Mouse (Mus musculus) kidney, embryonic 14.5 days (tissue): Measurements from ENCODE around the gene Adck1. TPM values are rescaled to one million over a fixed set of nuclear protein-coding genes. Genes with fewer than 3 reads are reported as not detected.

Experiments used
- ATAC-seq: fragments of 200-750 bp; cut with Nextera tagmentation; 2 replicates; pipeline ENCODE4 v1.8.0; 2017; ENCODE audit warnings: moderate number of reproducible peaks, mild to moderate bottlenecking, moderate TSS enrichment, moderate library complexity; ENCODE audit not compliant: low FRiP score, low TSS enrichment
- H3K27ac ChIP-seq: fragments of 300-500 bp; sonication (generic); 2 replicates; pipeline ENCODE4 v1.5.1; 2014; ENCODE audit warnings: low read depth, mild to moderate bottlenecking, low read length, moderate library complexity, mixed read lengths
- H3K27me3 ChIP-seq: fragments of 300-500 bp; sonication (generic); 2 replicates; pipeline ENCODE4 v1.6.1; 2014; ENCODE audit warnings: mild to moderate bottlenecking, low read length; ENCODE audit not compliant: control insufficient read depth, insufficient read depth
- H3K36me3 ChIP-seq: fragments of 300-500 bp; sonication (generic); 2 replicates; pipeline ENCODE4 v1.6.1; 2014; ENCODE audit warnings: low read length, mixed read lengths; ENCODE audit not compliant: control insufficient read depth, insufficient read depth
- H3K4me1 ChIP-seq: fragments of 300-500 bp; sonication (generic); 2 replicates; pipeline ENCODE4 v1.6.1; 2014; ENCODE audit warnings: low read length, mixed read lengths; ENCODE audit not compliant: control insufficient read depth, insufficient read depth
- H3K4me2 ChIP-seq: fragments of 300-500 bp; sonication (generic); replicated peaks from 2 replicates; pipeline ENCODE4 v1.6.1; 2014; ENCODE audit warnings: low read depth, mild to moderate bottlenecking, low read length
- H3K4me3 ChIP-seq: fragments of 300-500 bp; sonication (generic); 2 replicates; pipeline ENCODE4 v1.5.1; 2014; ENCODE audit warnings: mild to moderate bottlenecking, low read length
- H3K9ac ChIP-seq: fragments of 300-500 bp; sonication (generic); 2 replicates; pipeline ENCODE4 v1.6.1; 2014; ENCODE audit warnings: low read depth, mild to moderate bottlenecking, low read length, moderate library complexity
- H3K9me3 ChIP-seq: fragments of 300-500 bp; sonication (generic); 2 replicates; pipeline ENCODE4 v1.6.1; 2016; ENCODE audit warnings: low read length; ENCODE audit not compliant: control insufficient read depth
- WGBS: fragments of 180-500 bp; shearing (Covaris S2); extraction: QIAGEN DNeasy Blood & Tissue Kit; methylation state at CpG from one replicate; pipeline ENCODE4 v1.1.7; 2014; 5-methylcytosine and 5-hydroxymethylcytosine counted together
- polyA plus RNA-seq: library from polyadenylated mRNA; unstranded; fragments of >200 nt; fragmentation: Nextera tagmentation; extraction: Ambion mirVana; gene quantifications from 2 replicates; pipeline ENCODE4 v1.2.1, GENCODE M21; 2014

Gene Adck1
- polyA plus RNA-seq, 1 experiment from 2014 or later, result 17.3 TPM

DNA sequence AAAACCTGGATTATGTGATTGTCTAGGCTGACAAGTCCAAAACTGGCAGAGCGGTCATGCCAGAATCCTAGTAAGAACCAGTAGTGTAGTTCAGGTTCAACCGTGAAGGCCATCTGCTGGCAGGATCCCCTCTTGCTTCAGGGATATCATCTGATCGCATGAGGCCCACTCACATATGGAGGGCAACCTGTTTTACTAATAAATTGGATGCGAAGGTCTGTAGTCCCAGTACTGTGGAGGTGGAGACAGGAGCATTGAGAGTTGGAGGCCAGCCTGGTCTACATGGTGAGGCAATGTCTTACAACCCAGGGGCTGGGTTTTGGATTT, 47.6 kb downstream of the Adck1 start:
- 92% methylated on average over 4 of the region's 4 CpGs for WGBS
- no peak for ATAC-seq
- Histone ChIP-seq H3K4me1 (no peaks in the 10 kb centered on the region), H3K9ac (no peak overlapping the region), H3K27ac (no peak overlapping the region), H3K4me2 (no peak overlapping the region), H3K4me3 (no peak overlapping the region), H3K27me3 (no peaks in the 10 kb centered on the region), H3K9me3 (no peaks in the 10 kb centered on the region), H3K36me3 (no peaks in the 10 kb centered on the region)

DNA sequence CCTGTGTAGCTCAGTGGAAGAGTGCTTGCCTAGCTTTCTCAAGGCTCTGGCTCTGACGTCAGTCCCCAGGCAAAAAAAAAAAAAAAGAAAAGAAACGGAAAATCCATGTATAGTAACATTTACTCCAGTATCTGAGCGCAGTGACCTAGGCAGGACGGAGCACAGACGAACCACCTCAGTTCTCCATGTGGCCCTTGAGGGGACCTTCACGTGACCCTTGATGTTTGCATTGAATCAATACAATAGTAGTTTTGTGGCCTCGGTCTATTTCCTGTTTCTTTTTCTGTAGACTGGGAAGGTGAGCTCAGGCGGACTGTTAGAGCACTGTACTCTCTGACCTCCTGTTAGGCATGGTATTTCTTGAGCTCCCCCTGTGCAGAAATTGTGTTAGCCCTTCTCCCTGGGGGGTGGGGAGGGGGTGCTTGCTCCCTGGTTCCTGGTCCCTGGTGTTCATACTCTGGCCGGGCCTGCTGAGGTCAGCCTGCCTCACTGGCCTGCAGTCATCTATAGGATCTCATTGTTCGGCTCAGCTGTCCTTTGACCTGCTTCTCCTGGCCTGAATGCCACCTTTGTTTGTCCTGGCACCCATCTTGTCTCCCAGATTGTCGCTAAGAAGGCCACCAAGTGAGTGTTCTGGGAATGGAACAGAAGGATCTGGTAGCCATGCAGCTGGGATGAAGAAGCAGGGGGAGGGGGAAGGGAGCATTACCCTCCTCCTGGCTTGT, 48.1 kb downstream of the Adck1 start:
- Histone ChIP-seq H3K4me1 (no peaks in the 10 kb centered on the region), H3K27ac (no peak overlapping the region), H3K4me2 (no peak overlapping the region), H3K9ac (no peak overlapping the region), H3K9me3 (no peaks in the 10 kb centered on the region), H3K27me3 (no peaks in the 10 kb centered on the region), H3K36me3 (no peaks in the 10 kb centered on the region), H3K4me3 (no peak overlapping the region)
- WGBS, result 57% methylated on average over 11 of the region's 11 CpGs
- ATAC-seq, result 0 out of 2 replicates have a peak, but pooled peaks have one; percentile 18

DNA sequence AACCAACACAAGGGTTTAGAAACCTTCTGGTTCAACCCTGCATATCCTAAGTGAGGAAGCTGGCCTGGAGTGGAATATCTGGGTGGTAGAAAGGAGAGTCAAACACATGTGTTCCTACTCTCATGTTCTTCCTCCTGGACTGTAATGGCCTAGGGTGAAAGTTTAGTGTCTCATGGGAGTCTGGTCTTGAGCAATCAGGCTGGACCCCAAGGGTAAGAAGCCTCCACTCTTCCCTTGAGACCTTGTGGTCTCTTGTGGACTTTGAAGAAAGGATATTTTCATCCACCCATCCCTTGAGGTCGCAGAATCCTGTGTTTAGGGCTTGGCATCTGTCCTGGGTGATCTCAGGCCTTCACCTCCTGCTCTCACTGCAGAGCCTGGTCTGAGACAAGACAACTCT, 52.9 kb downstream of the Adck1 start:
- no peak overlapping the region for H3K9ac ChIP-seq
- H3K36me3 ChIP-seq, result no peaks in the 10 kb centered on the region
- WGBS, result 97% methylated on average over 1 of the region's 1 CpGs
- H3K4me1 ChIP-seq, result no peaks in the 10 kb centered on the region
- no peaks in the 10 kb centered on the region for H3K9me3 ChIP-seq
- no peaks in the 10 kb centered on the region for H3K27me3 ChIP-seq
- H3K27ac ChIP-seq, result no peak overlapping the region
- ATAC-seq, result no peak
- no peak overlapping the region for H3K4me3 ChIP-seq
- no peak overlapping the region for H3K4me2 ChIP-seq

DNA sequence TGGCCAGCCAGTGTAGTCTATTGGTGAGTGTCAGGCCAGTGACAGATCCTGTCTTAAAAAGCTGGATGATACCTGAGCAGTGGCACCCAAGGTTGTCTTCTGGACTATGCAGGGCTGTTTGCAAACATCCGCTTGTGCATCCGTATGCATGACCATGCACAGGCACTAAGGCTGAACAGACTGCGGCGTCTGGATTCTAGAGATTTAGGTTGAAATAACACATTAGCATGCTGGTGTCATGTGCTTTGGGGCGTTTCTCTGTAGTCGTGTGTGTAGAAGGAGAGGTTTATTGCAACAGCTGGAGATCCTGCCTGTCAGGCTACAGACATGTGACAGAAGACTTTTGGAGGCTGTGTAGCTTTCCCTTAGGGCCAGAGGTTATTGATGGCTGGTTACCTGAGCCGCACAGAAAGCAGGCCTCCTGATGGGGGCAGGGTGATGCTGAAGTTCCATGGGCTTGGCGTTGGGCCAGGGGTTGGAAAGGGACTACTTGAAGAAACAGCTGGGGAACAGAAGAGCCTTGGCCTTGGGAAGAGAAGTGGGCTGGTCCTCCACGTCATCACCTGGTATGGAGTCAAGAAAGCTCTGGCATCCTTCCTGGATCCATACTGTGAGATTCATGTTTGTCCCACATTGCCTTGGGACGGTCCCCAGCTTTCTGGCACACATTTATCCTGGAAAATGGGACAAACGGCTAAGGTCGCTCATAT, 59.7 kb downstream of the Adck1 start:
- peak; percentile 36; the same call in 1 of the 2 replicates for ATAC-seq
- H3K36me3 ChIP-seq, result no peaks in the 10 kb centered on the region
- H3K4me3 ChIP-seq, result no peak overlapping the region
- no peaks in the 10 kb centered on the region for H3K27me3 ChIP-seq
- H3K9ac ChIP-seq, result no peak overlapping the region
- H3K4me1 ChIP-seq, result no peaks in the 10 kb centered on the region
- H3K9me3 ChIP-seq, result no peaks in the 10 kb centered on the region
- no peak overlapping the region for H3K27ac ChIP-seq
- WGBS, result 58% methylated on average over 12 of the region's 12 CpGs
- no peak overlapping the region for H3K4me2 ChIP-seq

DNA sequence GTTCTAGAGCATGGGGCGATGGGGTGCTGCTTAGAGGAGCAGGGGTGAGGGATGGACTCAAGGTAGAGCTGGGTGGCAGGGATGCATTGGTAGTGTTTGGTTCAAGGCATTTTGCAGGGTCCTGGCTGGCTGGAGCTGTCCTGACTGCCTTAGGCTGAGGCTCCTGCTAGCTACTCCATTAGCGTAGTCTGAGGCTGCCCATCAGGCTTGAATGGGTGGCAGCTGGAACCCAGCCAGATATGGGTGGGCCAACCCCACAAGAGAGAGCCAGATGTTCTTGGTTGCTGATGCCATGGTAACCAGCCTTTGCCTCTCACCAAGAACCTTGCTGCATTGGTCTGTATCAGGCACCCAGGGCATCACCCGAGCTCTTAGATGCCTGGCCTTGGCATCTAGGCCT, 66.6 kb downstream of the Adck1 start:
- H3K4me2 ChIP-seq, result no peak overlapping the region
- no peaks in the 10 kb centered on the region for H3K27me3 ChIP-seq
- 95% methylated on average over 3 of the region's 3 CpGs for WGBS
- H3K4me1 ChIP-seq, result no peaks in the 10 kb centered on the region
- ATAC-seq, result peak; percentile 37; the same call in 1 of the 2 replicates
- H3K9me3 ChIP-seq, result no peaks in the 10 kb centered on the region
- no peaks in the 10 kb centered on the region for H3K36me3 ChIP-seq
- H3K9ac ChIP-seq, result no peak overlapping the region
- no peak overlapping the region for H3K27ac ChIP-seq
- H3K4me3 ChIP-seq, result no peak overlapping the region

DNA sequence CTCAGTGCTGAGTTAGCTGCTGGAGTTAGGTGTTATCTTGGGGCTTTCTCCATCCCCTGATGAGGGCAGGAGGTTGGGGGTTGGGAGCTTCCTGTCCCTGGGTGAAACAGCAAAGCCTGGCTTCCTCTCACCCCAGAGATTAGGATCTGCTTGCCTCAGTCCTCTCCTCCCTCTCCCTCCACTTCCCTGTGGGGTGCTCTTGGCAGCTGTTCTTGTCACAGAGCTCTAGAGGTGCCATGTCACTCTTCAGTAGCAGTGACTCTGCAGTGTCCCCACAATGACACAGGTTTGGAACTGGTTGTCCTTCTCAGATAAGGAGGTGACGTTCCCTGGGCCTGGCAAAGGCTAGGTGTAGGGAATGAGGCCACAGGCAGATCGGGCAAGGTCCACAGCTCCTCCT, 68.4 kb downstream of the Adck1 start:
- H3K36me3 ChIP-seq, result no peaks in the 10 kb centered on the region
- no peak overlapping the region for H3K4me3 ChIP-seq
- no peak overlapping the region for H3K27ac ChIP-seq
- no peak overlapping the region for H3K9ac ChIP-seq
- H3K9me3 ChIP-seq, result no peaks in the 10 kb centered on the region
- no peak overlapping the region for H3K4me2 ChIP-seq
- no peak for ATAC-seq
- H3K27me3 ChIP-seq, result no peaks in the 10 kb centered on the region
- WGBS, result 94% methylated on average over 2 of the region's 2 CpGs
- H3K4me1 ChIP-seq, result no peaks in the 10 kb centered on the region

DNA sequence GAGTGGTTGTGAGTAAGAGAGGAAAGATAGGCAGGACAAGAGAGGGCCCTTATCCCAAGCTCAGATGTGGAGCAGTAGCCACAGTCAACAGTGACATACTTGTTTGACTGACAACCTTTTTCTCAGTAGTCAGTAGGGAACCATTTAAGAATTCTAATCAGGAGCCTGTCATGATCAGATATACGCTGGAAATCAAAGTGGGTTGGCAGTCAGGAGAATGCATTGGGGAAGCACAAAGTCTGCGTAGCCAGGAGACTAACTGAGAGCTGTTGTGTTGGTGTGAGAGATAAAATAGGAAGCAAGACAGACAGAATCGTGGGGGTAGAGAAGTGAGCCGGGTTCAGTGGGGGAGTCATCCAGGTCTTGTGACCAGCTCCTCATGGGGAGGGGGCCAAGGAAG, 71.9 kb downstream of the Adck1 start:
- Histone ChIP-seq H3K9ac (no peak overlapping the region), H3K4me2 (no peak overlapping the region), H3K36me3 (no peaks in the 10 kb centered on the region), H3K27ac (no peak overlapping the region), H3K9me3 (no peaks in the 10 kb centered on the region), H3K4me1 (no peaks in the 10 kb centered on the region), H3K27me3 (no peaks in the 10 kb centered on the region), H3K4me3 (no peak overlapping the region)
- no peak for ATAC-seq
- 90% methylated on average over 4 of the region's 4 CpGs for WGBS

DNA sequence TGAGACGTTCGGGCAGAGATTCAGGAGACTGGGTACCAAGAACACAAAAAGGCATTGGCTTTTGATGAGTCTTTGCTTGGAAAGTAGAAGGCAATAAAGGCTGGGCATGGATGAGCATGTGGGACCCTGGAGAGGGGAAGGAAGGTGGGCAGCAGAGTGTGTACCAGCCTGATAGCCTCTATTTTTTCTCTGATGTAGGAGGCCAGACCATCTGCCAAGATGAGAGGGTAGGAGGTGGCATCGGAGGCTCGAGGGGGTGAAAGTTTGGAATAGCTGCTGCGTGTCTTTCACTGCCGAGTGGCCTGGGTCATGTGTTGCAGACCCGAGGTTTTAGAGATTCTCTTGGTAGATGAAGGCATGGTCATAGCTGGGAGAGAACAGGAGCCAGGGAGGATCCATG, 72.8 kb downstream of the Adck1 start:
- Histone ChIP-seq H3K4me3 (no peak overlapping the region), H3K36me3 (no peaks in the 10 kb centered on the region), H3K4me1 (no peaks in the 10 kb centered on the region), H3K27me3 (no peaks in the 10 kb centered on the region), H3K9me3 (no peaks in the 10 kb centered on the region), H3K9ac (no peak overlapping the region), H3K27ac (no peak overlapping the region), H3K4me2 (no peak overlapping the region)
- 92% methylated on average over 7 of the region's 7 CpGs for WGBS
- no peak for ATAC-seq

DNA sequence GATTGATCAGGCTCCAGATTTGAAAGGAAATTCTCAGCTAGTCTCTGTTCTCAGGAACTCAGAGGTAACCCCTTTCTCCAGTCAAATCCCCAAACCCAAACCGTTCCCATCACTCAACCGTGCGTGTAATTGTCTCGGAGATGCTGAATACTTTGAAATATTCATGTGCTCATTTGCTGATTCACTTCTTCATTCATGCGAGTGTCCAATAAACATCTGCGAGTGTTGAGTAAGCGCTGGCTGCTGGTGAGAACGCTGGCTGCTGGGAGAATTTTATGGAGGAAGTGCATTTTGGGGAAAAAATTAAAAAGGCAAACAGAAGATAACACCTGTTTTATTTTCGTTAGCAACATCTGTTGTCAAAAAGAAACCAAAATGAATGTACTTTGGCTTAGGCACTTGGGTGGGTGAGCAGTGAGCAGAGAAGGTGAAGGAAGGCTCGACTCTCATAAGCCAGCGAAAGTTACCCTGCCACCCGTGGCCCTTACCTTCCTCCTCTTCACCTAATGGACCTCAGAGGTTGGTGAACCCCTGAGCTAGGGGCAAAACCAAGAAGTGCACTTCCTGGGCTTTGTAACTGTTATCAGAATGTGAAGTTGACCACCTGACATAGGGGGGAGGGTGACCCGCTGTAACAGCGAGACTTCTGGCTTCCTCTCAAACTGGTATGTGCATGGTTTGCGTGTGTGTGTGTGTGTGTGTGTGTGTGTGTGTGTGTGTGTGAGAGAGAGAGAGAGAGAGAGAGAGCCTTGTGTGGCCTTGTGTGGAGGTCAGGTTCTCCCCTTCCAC, 76.8 kb downstream of the Adck1 start:
- no peak overlapping the region for H3K4me2 ChIP-seq
- ATAC-seq, result no peak
- WGBS, result 80% methylated on average over 15 of the region's 15 CpGs
- no peaks in the 10 kb centered on the region for H3K27me3 ChIP-seq
- no peaks in the 10 kb centered on the region for H3K36me3 ChIP-seq
- H3K9me3 ChIP-seq, result no peaks in the 10 kb centered on the region
- H3K4me1 ChIP-seq, result no peaks in the 10 kb centered on the region
- H3K27ac ChIP-seq, result no peak overlapping the region
- H3K9ac ChIP-seq, result no peak overlapping the region
- H3K4me3 ChIP-seq, result no peak overlapping the region
